Mouse (Mus musculus) gastrocnemius, adult 2 months (tissue): ENCODE results near the gene Rxfp2. TPM values are rescaled to one million over a fixed set of nuclear protein-coding genes. Genes with fewer than 3 reads are reported as not detected.

Source experiments
- DNase-seq: peaks from one replicate; pipeline ENCODE4 v3.0.0; 2022
- H3K27ac ChIP-seq: fragments of 200-600 bp; 2 replicates; pipeline ENCODE4 v1.8.1; 2022; ENCODE audit warnings: mild to moderate bottlenecking
- H3K4me3 ChIP-seq: fragments of 200-600 bp; 2 replicates; pipeline ENCODE4 v1.8.1; 2022; ENCODE audit warnings: mild to moderate bottlenecking, moderate library complexity
- CTCF ChIP-seq: fragments of 200-600 bp; IDR thresholded peaks from 2 replicates; pipeline ENCODE4 v1.8.1; 2022; ENCODE audit warnings: antibody characterized with exemption, mild to moderate bottlenecking, moderate library complexity
- intact Hi-C: fragments of 180-260 bp; cut with DNase I; formaldehyde crosslinking; loops from one replicate; pipeline ENCODE4 v1.15.1; 2025
- total RNA-seq, 2 experiments: library from RNA; stranded (reverse); gene quantifications; 2 replicates each; pipeline ENCODE4 v1.2.3; 2021

The Rxfp2 gene
- total RNA-seq, 2 experiments from 2014 or later = not detected

DNA sequence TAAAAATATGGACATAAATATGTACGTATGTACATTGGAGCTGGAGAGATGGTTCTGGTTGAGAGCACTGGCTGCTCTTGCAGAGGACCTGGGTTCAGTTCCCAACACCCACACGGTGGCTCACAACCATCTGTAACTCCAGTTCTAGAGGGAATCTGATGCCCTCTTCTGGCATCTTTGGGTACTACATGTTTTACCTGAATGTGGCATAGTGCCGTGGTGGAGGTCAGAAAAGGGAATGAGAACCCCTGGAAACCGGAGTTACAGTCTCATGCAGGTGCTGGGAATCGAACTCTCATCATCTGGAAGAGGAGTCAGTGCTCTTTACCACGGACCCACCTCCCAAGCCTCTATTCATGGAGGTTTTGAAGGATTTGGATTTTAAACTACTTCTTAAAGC, 5.0 kb downstream of the Rxfp2 start:
- TF ChIP-seq CTCF = peak; percentile 26; the same call in 1 of the 2 replicates
- DNase-seq = no peak
- H3K27ac ChIP-seq = no peak overlapping the region
- no peak overlapping the region for H3K4me3 ChIP-seq
- intact Hi-C loops = no loop called here

GRCm38 (mm10) chr5:150024188-150024587, 5.7 kb downstream of the Rxfp2 start:
- intact Hi-C loops = no loop called here
- no peak overlapping the region for H3K4me3 ChIP-seq
- DNase-seq = no peak
- TF ChIP-seq CTCF = peak; percentile 47
- no peak overlapping the region for H3K27ac ChIP-seq

DNA sequence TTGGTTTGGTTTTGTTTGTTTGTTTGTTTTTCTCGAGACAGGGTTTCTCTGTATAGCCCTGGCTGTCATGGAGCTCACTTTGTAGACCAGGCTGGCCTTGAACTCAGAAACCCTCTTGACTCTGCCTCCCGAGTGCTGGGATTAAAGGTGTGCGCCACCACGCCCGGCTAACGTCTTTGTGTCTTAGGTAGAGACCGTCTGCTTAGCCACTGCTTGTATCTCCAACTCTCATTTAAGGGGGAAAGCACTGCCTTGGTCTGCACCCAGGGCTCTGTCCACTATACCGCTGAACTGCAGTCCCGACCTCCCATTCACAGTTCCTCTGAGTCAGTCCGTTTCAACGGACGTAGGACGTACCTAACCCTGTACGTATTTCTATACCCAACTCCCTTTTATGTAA, 6.4 kb downstream of the Rxfp2 start:
- TF ChIP-seq CTCF = no peak
- Histone ChIP-seq H3K27ac (no peak overlapping the region), H3K4me3 (no peak overlapping the region)
- intact Hi-C loops = no loop called here
- no peak for DNase-seq

DNA sequence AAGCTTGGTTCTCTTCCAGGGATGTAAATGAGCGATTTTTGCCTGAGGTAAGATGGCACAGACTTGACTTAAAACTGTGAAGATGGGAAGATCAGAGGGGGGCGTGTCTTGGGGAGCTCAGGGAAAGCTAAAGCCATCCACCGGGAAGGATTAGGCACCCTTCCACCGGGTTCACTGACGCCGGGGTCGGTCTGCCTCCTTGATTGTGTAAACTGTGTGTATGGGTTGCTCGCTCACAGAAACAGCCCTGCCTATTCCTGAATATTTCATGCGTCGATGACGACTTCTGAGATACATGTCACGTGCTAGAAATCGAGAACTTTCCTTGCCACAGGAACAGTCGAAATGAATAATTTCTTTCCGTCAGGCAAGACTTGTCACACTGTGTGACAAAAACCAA, 6.9 kb downstream of the Rxfp2 start:
- Histone ChIP-seq H3K4me3 (no peak overlapping the region), H3K27ac (no peak overlapping the region)
- no peak for TF ChIP-seq CTCF
- no peak for DNase-seq
- intact Hi-C loops = no loop called here

- DNase-seq = peak; percentile 37
- no peak for TF ChIP-seq CTCF
- intact Hi-C loops = no loop called here
- H3K27ac ChIP-seq = no peak overlapping the region
- peak overlapping the region; percentile 23 for H3K4me3 ChIP-seq
Observed at GRCm38 (mm10) chr5:150026509-150027087, 8.1 kb downstream of the Rxfp2 start.

DNA sequence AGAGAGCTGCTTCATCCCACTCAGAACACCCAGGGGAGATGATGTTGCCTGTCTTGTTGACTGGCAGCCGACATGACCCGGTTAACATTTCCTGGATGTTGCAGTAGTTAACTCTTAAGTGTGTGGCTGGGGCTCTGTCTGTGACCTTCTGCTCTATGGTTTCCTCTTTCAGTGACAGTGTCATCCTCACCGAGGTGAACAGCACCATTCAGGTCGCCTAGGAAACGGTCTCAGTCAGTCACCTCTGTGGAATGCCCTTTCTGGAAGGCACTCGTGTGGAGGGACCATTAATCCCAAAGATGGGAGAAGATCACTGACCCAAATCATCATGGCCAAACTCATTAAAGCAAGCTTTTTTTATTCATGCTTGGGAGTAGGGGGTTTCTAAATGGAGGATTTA, 12.7 kb downstream of the Rxfp2 start:
- intact Hi-C loops = no loop called here
- Histone ChIP-seq H3K27ac (no peak overlapping the region), H3K4me3 (no peak overlapping the region)
- TF ChIP-seq CTCF = no peak
- peak; percentile 39 for DNase-seq

DNA sequence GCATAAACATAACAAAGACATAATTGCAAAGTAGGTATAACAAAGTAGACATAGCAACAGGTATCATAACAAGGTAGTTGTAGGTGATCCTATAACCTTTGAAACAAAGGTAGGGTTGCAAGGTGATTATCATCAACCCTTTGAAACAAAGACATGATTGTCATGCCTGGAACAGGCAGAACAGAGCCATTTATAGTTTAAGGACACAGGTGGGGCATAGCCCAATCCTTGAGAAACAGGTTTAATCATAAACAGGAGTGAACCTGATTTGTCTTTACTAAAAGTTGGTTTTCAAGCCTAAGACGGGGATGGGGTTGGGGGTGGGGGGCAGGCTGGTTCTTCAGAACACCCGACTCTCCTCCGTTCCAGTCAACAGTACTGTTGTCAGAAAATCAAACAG, 13.2 kb downstream of the Rxfp2 start:
- intact Hi-C loops = no loop called here
- no peak overlapping the region for H3K27ac ChIP-seq
- DNase-seq = no peak
- no peak for TF ChIP-seq CTCF
- no peak overlapping the region for H3K4me3 ChIP-seq

DNA sequence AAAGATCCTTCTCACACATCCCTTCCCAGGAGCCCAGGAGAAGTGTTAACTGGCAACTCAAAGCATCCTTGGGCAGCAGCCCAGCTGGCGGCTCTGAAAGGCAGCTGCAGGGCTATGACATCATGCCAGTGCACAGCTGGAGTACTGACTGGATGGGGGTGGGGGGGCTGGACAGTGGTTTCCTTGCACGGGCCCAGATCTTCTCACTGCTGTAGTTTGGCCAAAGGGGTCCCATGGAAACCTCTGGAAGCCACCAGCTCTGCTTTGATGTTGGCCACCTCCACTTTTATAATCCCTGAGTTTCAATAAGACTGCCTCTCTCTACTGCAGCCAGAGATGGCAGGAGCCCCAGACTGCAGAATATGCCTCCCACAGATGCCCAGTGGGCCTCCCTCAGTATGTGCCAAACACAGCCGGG, 13.6 kb downstream of the Rxfp2 start:
- intact Hi-C loops = no loop called here

DNA sequence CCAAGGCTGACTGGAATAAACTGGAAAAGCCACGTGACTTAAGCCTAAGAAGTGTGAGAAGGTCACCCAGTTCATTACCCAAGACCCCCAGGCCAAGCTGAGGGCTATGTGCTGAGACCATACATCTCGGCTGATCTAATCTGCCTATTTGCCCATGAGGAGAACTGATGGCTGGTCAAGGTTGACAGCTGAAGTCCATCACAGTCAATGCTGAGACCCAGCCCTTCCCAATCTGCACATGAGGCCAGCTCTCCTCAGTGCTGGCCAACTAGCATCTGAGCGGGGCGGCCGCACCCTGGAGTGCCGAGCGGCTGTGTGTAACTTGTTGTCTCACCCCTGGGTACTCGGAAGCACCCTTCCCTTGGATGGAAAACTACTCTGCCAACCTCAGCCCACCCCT, 17.8 kb downstream of the Rxfp2 start:
- peak; percentile 43 for DNase-seq
- Histone ChIP-seq H3K27ac (no peak overlapping the region), H3K4me3 (no peak overlapping the region)
- intact Hi-C loops = no loop called here
- TF ChIP-seq CTCF = no peak

More for the DNA sequence above, 13.6 kb downstream of the Rxfp2 start:
- Histone ChIP-seq H3K27ac (no peak overlapping the region), H3K4me3 (no peak overlapping the region)
- TF ChIP-seq CTCF = no peak
- DNase-seq = peak; percentile 84

- intact Hi-C loops = no loop called here
- no peak for TF ChIP-seq CTCF
- no peak overlapping the region for H3K4me3 ChIP-seq
- H3K27ac ChIP-seq = no peak overlapping the region
- no peak for DNase-seq
Observed at GRCm38 (mm10) chr5:150036918-150037317, 18.4 kb downstream of the Rxfp2 start.

DNA sequence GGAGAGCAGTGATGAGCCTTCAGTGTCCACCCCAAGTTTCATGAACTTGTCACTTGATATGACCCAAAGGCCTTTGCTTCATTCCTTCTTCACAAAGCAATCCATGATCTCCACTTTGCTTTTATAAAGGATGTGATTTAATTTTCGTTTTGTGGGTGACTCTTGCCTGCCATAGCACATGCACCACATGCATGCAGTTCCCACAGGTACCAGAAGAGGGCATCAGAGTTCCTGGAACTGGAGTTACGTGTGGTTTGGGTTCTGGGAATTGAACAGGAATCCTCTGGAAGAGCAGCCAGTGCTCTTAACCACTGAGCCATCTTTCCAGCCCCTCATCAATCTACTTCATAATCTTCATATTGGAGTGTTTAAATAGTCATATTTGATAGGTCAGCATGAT, 26.1 kb downstream of the Rxfp2 start:
- no peak overlapping the region for H3K27ac ChIP-seq
- intact Hi-C loops = no loop called here
- TF ChIP-seq CTCF = peak; percentile 10; the same call in 1 of the 2 replicates
- DNase-seq = no peak
- no peak overlapping the region for H3K4me3 ChIP-seq

GRCm38 (mm10) chr5:150046438-150046837, 28.0 kb downstream of the Rxfp2 start:
- DNase-seq = no peak
- Histone ChIP-seq H3K4me3 (no peak overlapping the region), H3K27ac (no peak overlapping the region)
- TF ChIP-seq CTCF = no peak
- intact Hi-C loops = no loop called here

GRCm38 (mm10) chr5:150049946-150050345, 31.5 kb downstream of the Rxfp2 start:
- DNase-seq = peak; percentile 59
- peak; percentile 51 for TF ChIP-seq CTCF
- Histone ChIP-seq H3K27ac (no peak overlapping the region), H3K4me3 (no peak overlapping the region)
- intact Hi-C loops = no loop called here

- Histone ChIP-seq H3K27ac (no peak overlapping the region), H3K4me3 (no peak overlapping the region)
- TF ChIP-seq CTCF = peak; percentile 49
- DNase-seq = peak; percentile 23
- intact Hi-C loops = no loop called here
Observed at GRCm38 (mm10) chr5:150051828-150052227, 33.4 kb downstream of the Rxfp2 start.

GRCm38 (mm10) chr5:150053294-150053693, 34.8 kb downstream of the Rxfp2 start:
- H3K4me3 ChIP-seq = no peak overlapping the region
- DNase-seq = no peak
- TF ChIP-seq CTCF = no peak
- intact Hi-C loops = no loop called here
- no peak overlapping the region for H3K27ac ChIP-seq
